Mouse (Mus musculus) ES-Bruce4 (cell line): ENCODE measurements at regions not wholly inside any gene's neighbourhood (a gene's known extent, or its start where the extent isn't known, plus 50 kb on each side); places are given as distances from the start of the nearest gene placed in this dataset.

Experiments
- CTCF ChIP-seq: IDR thresholded peaks from one replicate; pipeline ENCODE4 v1.8.1; 2011; ENCODE audit warnings: low read depth, low read length
- EP300 ChIP-seq: IDR thresholded peaks from 2 replicates; pipeline ENCODE4 v1.6.1; 2011; ENCODE audit warnings: low read depth, low read length; ENCODE audit not compliant: insufficient read depth
- POLR2A ChIP-seq: IDR thresholded peaks from one replicate; pipeline ENCODE4 v1.8.1; 2011; ENCODE audit warnings: low read length; ENCODE audit not compliant: insufficient read depth

- TF ChIP-seq EP300, result no peak
- no peak for TF ChIP-seq POLR2A
- no peak for TF ChIP-seq CTCF
Measured at GRCm38 (mm10) chr19:15340305-15340983, 606.7 kb downstream of the Psat1 start.
